Mouse (Mus musculus): Measurements from ENCODE around the gene Ttc17. TPM values are rescaled to one million over a fixed set of nuclear protein-coding genes. Genes with fewer than 3 reads are reported as not detected.

The Ttc17 gene
- polyA plus RNA-seq, 1 experiment from 2014 or later, result 13.8 TPM

DNA sequence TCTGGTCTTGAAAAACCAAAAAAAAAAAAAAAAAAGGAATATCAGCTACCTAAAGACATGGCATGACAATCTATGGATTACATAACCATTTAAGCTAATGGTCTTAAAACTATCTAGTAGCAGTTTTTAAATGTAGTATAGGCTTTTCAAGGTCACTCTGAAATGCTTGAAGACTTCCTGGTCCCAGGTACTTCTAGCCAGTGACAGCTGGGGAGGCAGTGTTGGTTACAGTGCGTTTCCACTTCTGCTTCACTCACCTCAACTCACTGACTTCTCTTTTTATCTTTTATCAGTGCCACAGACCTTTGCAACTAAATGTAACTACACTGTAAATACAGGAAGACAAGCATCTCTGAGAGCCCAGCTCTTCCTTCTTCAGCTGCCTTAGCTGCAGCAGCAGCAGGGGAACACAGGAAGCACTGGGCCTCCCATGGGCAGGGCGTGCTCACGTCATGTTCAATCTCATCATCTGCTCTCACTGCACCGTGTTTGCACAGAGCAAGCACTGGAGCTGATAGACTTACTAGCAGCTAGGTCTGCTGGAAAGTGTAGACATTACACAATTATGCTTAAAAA is 46.0 kb downstream of the Ttc17 start:
- peaks cover 94% of the 10 kb centered on the region for H3K36me3 ChIP-seq (replicated peaks)
- H3K4me1 ChIP-seq, result no peaks in the 10 kb centered on the region
- H3K9me3 ChIP-seq, result peaks cover 7% of the 10 kb centered on the region
- DNase-seq (ENCODE audit: extremely low spot score, low spot score), result no peak
- H3K27ac ChIP-seq, result no peak overlapping the region
- no peaks in the 10 kb centered on the region for H3K27me3 ChIP-seq (ENCODE audit: poor library complexity, severe bottlenecking)
- 94% methylated on average over 4 of the region's 4 CpGs for WGBS
- no peak overlapping the region for H3K4me3 ChIP-seq

- H3K27ac ChIP-seq, result no peak overlapping the region
- WGBS, result 93% methylated on average over 6 of the region's 6 CpGs
- H3K27me3 ChIP-seq (ENCODE audit: poor library complexity, severe bottlenecking), result no peaks in the 10 kb centered on the region
- no peaks in the 10 kb centered on the region for H3K9me3 ChIP-seq
- no peak overlapping the region for H3K4me3 ChIP-seq
- H3K4me1 ChIP-seq, result peaks cover 11% of the 10 kb centered on the region
- peaks cover 30% of the 10 kb centered on the region for H3K36me3 ChIP-seq (replicated peaks)
- no peak for DNase-seq (ENCODE audit: extremely low spot score, low spot score)
These were observed 58.3 kb downstream of the Ttc17 start for GRCm38 (mm10) chr2:94348165-94348591.

GRCm38 (mm10) chr2:94346746-94347145 is 59.7 kb downstream of the Ttc17 start:
- DNase-seq (ENCODE audit: extremely low spot score, low spot score), result no peak
- Histone ChIP-seq H3K27ac (no peak overlapping the region), H3K27me3 (ENCODE audit: poor library complexity, severe bottlenecking) (no peaks in the 10 kb centered on the region), H3K36me3 (replicated peaks) (peaks cover 34% of the 10 kb centered on the region), H3K4me1 (peaks cover 11% of the 10 kb centered on the region), H3K9me3 (no peaks in the 10 kb centered on the region), H3K4me3 (no peak overlapping the region)
- 95% methylated on average over 5 of the region's 5 CpGs for WGBS

DNA sequence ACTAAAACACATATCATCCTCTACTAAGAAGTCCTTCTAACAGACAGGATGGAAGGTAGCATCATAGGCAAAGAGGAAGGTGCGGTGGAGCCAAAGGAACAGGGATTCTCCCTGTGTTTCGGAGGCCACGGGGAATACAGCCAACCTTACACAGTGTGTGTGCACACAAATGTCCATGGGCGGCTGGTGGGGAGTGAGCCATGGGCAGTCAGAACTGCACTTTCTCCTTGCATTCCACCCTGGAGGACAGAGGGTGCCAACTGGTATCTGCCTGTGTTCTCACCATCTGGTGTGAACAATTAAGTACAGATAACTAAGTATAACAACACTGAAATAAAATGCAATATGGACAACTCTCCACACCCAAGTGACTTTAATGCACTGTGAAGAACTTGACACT is 61.9 kb downstream of the Ttc17 start:
- H3K4me1 ChIP-seq, result peaks cover 11% of the 10 kb centered on the region
- 94% methylated on average over 4 of the region's 4 CpGs for WGBS
- no peak overlapping the region for H3K4me3 ChIP-seq
- H3K9me3 ChIP-seq, result no peaks in the 10 kb centered on the region
- no peak for DNase-seq (ENCODE audit: extremely low spot score, low spot score)
- no peak overlapping the region for H3K27ac ChIP-seq
- no peaks in the 10 kb centered on the region for H3K27me3 ChIP-seq (ENCODE audit: poor library complexity, severe bottlenecking)
- H3K36me3 ChIP-seq (replicated peaks), result peaks cover 42% of the 10 kb centered on the region

DNA sequence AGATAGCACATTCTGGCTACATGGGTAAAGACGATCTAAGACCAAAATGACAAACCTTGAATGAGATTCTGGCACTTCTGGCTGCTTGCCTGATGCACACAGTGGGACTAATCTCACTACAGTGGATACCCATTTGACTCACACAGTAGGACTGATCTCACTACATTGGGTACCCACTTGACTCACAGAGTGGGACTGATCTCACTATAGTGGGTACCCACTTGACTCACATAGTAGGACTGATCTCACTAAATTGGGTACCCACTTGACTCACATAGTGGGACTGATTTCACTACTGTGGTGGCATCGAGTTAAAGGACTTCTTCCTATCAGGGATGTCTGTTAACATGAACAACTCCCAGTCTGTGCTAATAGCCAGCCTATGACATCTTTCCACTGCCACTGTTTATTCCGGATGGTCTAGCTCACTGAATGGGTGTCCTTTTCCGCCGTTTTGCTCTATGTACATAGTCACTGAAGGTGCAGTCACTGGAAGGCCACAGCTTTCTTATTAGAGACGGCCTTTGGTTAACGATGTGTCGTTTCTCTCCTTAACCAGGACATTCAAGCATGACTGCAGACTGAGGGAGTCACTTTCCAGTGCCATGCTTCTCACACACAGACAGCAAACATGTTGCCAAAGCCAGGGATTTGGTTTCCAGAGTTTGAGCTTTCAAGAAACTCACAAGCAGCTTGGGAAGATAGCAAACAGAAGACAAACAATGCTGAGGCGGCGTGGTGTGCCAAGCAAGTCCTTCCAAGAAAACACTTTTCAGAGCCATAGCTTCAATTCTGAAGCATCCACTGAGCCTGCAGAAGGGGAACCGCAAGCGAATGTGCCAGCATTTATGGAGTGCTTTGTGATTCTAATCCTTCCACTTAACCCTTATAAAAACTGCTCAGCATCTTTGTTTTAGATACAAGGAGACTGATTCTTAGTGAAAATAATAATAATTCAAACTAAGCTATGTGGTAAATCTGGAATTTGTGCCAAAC is 62.9 kb downstream of the Ttc17 start:
- 69% methylated on average over 12 of the region's 12 CpGs for WGBS
- Histone ChIP-seq H3K27ac (0 out of 2 replicates have a peak overlapping the region, but pooled peaks have one; percentile 5), H3K9me3 (no peaks in the 10 kb centered on the region), H3K4me3 (no peak overlapping the region), H3K27me3 (ENCODE audit: poor library complexity, severe bottlenecking) (no peaks in the 10 kb centered on the region), H3K36me3 (replicated peaks) (peaks cover 42% of the 10 kb centered on the region), H3K4me1 (peaks cover 11% of the 10 kb centered on the region)
- DNase-seq (ENCODE audit: extremely low spot score, low spot score), result no peak

GRCm38 (mm10) chr2:94340769-94341168 is 65.7 kb downstream of the Ttc17 start:
- no peaks in the 10 kb centered on the region for H3K27me3 ChIP-seq (ENCODE audit: poor library complexity, severe bottlenecking)
- DNase-seq (ENCODE audit: extremely low spot score, low spot score), result no peak
- 92% methylated on average over 1 of the region's 1 CpGs for WGBS
- peaks cover 11% of the 10 kb centered on the region for H3K4me1 ChIP-seq
- H3K27ac ChIP-seq, result no peak overlapping the region
- no peaks in the 10 kb centered on the region for H3K9me3 ChIP-seq
- H3K4me3 ChIP-seq, result no peak overlapping the region
- peaks cover 50% of the 10 kb centered on the region for H3K36me3 ChIP-seq (replicated peaks)

- H3K4me3 ChIP-seq, result no peak overlapping the region
- H3K27me3 ChIP-seq (ENCODE audit: poor library complexity, severe bottlenecking), result no peaks in the 10 kb centered on the region
- peaks cover 47% of the 10 kb centered on the region for H3K36me3 ChIP-seq (replicated peaks)
- no peaks in the 10 kb centered on the region for H3K9me3 ChIP-seq
- no peak overlapping the region for H3K27ac ChIP-seq
- DNase-seq (ENCODE audit: extremely low spot score, low spot score), result no peak
- 92% methylated on average over 5 of the region's 5 CpGs for WGBS
- peaks cover 8% of the 10 kb centered on the region for H3K4me1 ChIP-seq
These were observed 67.0 kb downstream of the Ttc17 start for GRCm38 (mm10) chr2:94339495-94339894.

DNA sequence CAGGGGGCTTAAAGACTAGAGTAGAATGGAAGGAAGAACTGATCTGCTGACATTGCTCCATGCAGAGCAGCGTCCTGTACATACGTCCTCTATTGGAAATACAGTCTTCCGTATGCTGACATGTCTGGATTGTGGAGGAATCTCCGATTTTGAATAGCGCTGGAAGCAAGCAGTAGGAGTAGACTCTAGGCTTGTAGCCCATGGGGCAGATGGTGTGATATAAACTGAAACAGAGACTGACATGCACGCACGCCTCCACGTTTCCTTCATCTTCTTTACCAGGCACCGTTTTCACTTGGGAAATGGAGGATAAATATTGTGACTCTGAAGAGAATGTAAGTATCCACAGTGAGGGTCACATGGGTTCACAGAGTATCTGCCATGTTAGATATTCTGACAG is 70.2 kb downstream of the Ttc17 start:
- H3K9me3 ChIP-seq, result no peaks in the 10 kb centered on the region
- H3K4me3 ChIP-seq, result no peak overlapping the region
- 95% methylated on average over 9 of the region's 9 CpGs for WGBS
- H3K27ac ChIP-seq, result no peak overlapping the region
- no peaks in the 10 kb centered on the region for H3K27me3 ChIP-seq (ENCODE audit: poor library complexity, severe bottlenecking)
- H3K4me1 ChIP-seq, result no peaks in the 10 kb centered on the region
- no peak for DNase-seq (ENCODE audit: extremely low spot score, low spot score)
- peaks cover 53% of the 10 kb centered on the region for H3K36me3 ChIP-seq (replicated peaks)

GRCm38 (mm10) chr2:94334742-94335046 is 71.8 kb downstream of the Ttc17 start:
- 30% methylated on average over 2 of the region's 2 CpGs for WGBS
- Histone ChIP-seq H3K4me3 (no peak overlapping the region), H3K27me3 (ENCODE audit: poor library complexity, severe bottlenecking) (no peaks in the 10 kb centered on the region), H3K9me3 (no peaks in the 10 kb centered on the region), H3K27ac (no peak overlapping the region), H3K36me3 (replicated peaks) (peaks cover 56% of the 10 kb centered on the region), H3K4me1 (no peaks in the 10 kb centered on the region)
- no peak for DNase-seq (ENCODE audit: extremely low spot score, low spot score)

DNA sequence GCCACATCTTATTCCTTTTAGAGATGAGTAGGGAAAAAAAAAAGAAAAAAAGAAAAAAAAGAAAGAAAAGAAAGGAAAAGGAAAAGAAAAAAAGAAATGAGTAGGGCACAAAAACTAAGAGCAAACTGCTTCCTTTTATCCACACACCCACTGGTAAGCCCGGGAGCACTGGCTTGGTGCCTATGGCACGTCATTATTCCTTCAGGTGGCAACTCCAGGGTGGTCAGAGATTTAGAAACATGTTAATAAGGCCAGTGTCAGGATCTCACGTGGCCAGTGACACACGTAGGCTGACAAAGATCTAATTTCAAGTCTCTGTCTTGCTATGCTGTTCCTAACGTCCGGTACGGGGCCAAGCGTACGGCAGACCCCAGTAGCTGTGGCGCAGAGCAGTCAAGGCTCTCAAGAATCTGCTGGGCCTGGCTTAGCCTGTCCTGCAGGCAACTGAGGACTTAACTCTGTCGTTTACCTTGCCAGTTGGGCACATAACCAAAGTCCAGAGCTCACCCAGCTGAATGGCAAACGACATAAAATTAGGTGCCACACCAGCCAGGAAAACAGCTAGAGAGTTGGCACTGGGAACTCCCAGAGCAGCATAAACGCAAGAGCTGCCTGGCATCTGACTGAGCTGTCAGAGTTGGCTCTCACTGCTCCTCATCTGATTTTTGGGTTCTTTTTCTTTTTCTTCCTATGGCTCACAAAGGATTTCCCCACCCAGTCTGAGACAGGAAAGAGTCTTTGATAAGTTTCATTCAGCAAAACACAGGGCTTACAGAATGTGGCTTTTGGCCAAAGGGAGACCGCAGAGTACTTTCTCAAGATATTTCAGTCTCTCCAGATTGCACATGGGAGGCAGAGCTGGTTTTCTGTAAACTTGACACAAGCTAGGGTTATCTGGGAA is 72.4 kb downstream of the Ttc17 start:
- 90% methylated on average over 14 of the region's 14 CpGs for WGBS
- H3K4me3 ChIP-seq, result no peak overlapping the region

GRCm38 (mm10) chr2:94333086-94333485 is 73.4 kb downstream of the Ttc17 start:
- Histone ChIP-seq H3K36me3 (replicated peaks) (peaks cover 66% of the 10 kb centered on the region), H3K9me3 (no peaks in the 10 kb centered on the region), H3K27ac (no peak overlapping the region), H3K4me1 (no peaks in the 10 kb centered on the region), H3K4me3 (no peak overlapping the region), H3K27me3 (ENCODE audit: poor library complexity, severe bottlenecking) (no peaks in the 10 kb centered on the region)
- no peak for DNase-seq (ENCODE audit: extremely low spot score, low spot score)
- WGBS, result 97% methylated on average over 2 of the region's 2 CpGs

More for the DNA sequence above, 72.4 kb downstream of the Ttc17 start:
- Histone ChIP-seq H3K27ac (no peak overlapping the region), H3K4me1 (no peaks in the 10 kb centered on the region), H3K27me3 (ENCODE audit: poor library complexity, severe bottlenecking) (no peaks in the 10 kb centered on the region), H3K9me3 (no peaks in the 10 kb centered on the region), H3K36me3 (replicated peaks) (peaks cover 61% of the 10 kb centered on the region)
- DNase-seq (ENCODE audit: extremely low spot score, low spot score), result no peak

GRCm38 (mm10) chr2:94329336-94329735 is 77.2 kb downstream of the Ttc17 start:
- H3K36me3 ChIP-seq (replicated peaks), result peaks cover 88% of the 10 kb centered on the region
- no peak for DNase-seq (ENCODE audit: extremely low spot score, low spot score)
- no peak overlapping the region for H3K4me3 ChIP-seq

More at GRCm38 (mm10) chr2:94329336-94329735, 77.2 kb downstream of the Ttc17 start:
- no peaks in the 10 kb centered on the region for H3K4me1 ChIP-seq
- H3K9me3 ChIP-seq, result no peaks in the 10 kb centered on the region
- no peaks in the 10 kb centered on the region for H3K27me3 ChIP-seq (ENCODE audit: poor library complexity, severe bottlenecking)
- 96% methylated on average over 13 of the region's 13 CpGs for WGBS
- H3K27ac ChIP-seq, result no peak overlapping the region
